In the genomic region with DNA sequence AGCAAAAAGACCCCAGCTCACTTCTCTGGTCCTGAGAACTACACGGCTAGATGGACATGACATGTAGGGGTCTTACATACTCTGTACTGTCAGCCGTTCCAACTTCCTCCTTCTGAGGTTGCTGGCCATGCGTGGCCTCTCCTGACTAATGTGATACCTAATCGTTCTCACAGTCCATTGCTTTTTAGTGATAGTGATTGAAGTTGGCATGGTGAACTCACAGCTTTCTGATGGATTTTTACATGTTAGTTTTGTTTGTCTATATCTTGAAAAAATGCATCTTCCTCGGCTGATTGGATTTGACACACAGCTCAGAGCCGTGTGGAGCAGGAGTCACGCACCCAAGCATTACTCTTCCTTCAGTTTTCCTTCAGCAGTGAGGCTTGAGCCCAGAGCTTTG, we compare ENCODE assay signal across 23 mouse cellular contexts. TPM values are rescaled to one million over a fixed set of nuclear protein-coding genes. Genes with fewer than 3 reads are reported as not detected.
"Had no signal": no experiment of that assay in that cellular context is flagged by ENCODE, and none has a peak within 500 bp of the region (broad histone marks: within the 10 kb centered on the region; RNA-seq: fewer than 3 reads in every experiment).

No protein-coding gene starts in this region.

- H3K36me3 ChIP-seq: limb, embryonic 10.5 days; limb, embryonic 12.5 days had no signal

- H3K9ac ChIP-seq: heart, embryonic 13.5 days; heart, embryonic 15.5 days; hindbrain, embryonic 13.5 days; hindbrain, embryonic 15.5 days; limb, embryonic 12.5 days; liver, embryonic 13.5 days had no signal

- H3K4me3 ChIP-seq: heart, adult 2 months; heart, embryonic 13.5 days; heart, embryonic 15.5 days; hindbrain, embryonic 13.5 days; hindbrain, embryonic 15.5 days; left cerebral cortex, adult 2 months; limb, embryonic 10.5 days; limb, embryonic 12.5 days; liver, embryonic 13.5 days had no signal

- DNase-seq: gastrocnemius, postnatal 14 days; gastrocnemius, postnatal 36 days; heart, adult 11 months; heart, adult 2 months; heart, postnatal 14 days; heart, postnatal 36 days; kidney, adult 11 months; kidney, adult 8-10 months; kidney, postnatal 10 days; kidney, postnatal 25 days; liver, embryonic 13.5 days had no signal

- H3K9me3 ChIP-seq: heart, embryonic 13.5 days; heart, embryonic 15.5 days; hindbrain, embryonic 13.5 days; hindbrain, embryonic 15.5 days; limb, embryonic 10.5 days; limb, embryonic 12.5 days; liver, embryonic 13.5 days had no signal

- H3K27ac ChIP-seq: heart, adult 2 months; heart, embryonic 13.5 days; heart, embryonic 15.5 days; hindbrain, embryonic 13.5 days; hindbrain, embryonic 15.5 days; hindbrain, postnatal 0 days; left cerebral cortex, adult 2 months; limb, embryonic 10.5 days; limb, embryonic 12.5 days; liver, embryonic 13.5 days had no signal

- H3K4me2 ChIP-seq: heart, embryonic 11.5 days; heart, embryonic 13.5 days; heart, embryonic 15.5 days; hindbrain, embryonic 13.5 days; hindbrain, embryonic 15.5 days; limb, embryonic 12.5 days; liver, embryonic 11.5 days; liver, embryonic 13.5 days had no signal

- ATAC-seq: hindbrain, postnatal 0 days; intestine, embryonic 16.5 days had no signal

- H3K27me3 ChIP-seq: heart, embryonic 13.5 days; heart, embryonic 15.5 days; hindbrain, embryonic 15.5 days; limb, embryonic 12.5 days; liver, embryonic 13.5 days had no signal

RNA-seq across cellular contexts. Expression of a gene that starts 42.7 kb away (rescaled TPM):
- total RNA-seq: hematopoietic stem cell, adult 5-6 weeks had no signal
